Comparison of ENCODE assay signal across 9 mouse cellular contexts in genomic region chr2:68408271-68408980, GRCm38 (mm10).
DNase-seq lines count a peak whose midpoint lies in the region; ATAC-seq and TF ChIP-seq lines count a peak whose summit lies in the region.
"Had no signal": no experiment of that assay in that cellular context is flagged by ENCODE, and none has a peak within 500 bp of the region (broad histone marks: within the 10 kb centered on the region; RNA-seq: fewer than 3 reads in every experiment).

No protein-coding gene starts in this region.

- ATAC-seq in hindbrain, embryonic 11.5 days (ENCODE audit: low FRiP score), result no peak
- ATAC-seq in intestine, embryonic 15.5 days, result peak; percentile 54

- peak overlapping the region; percentile 76 for H3K27ac ChIP-seq in hindbrain, embryonic 10.5 days
- no peak overlapping the region for H3K27ac ChIP-seq in hindbrain, embryonic 11.5 days (ENCODE audit: low read depth, low read length)
- H3K27ac ChIP-seq in embryonic facial prominence, embryonic 10.5 days (replicated peaks), result peak overlapping the region; percentile 65; the same call in 1 of the 2 replicates
- H3K27ac ChIP-seq in intestine, embryonic 15.5 days, result peak overlapping the region; percentile 37; the same call in 1 of the 2 replicates

- peaks cover 62% of the 10 kb centered on the region for H3K4me1 ChIP-seq in hindbrain, embryonic 10.5 days (replicated peaks)
- H3K4me1 ChIP-seq in hindbrain, embryonic 11.5 days (replicated peaks; ENCODE audit: control insufficient read depth, insufficient read depth, low read length), result peaks cover 18% of the 10 kb centered on the region
- H3K4me1 ChIP-seq in embryonic facial prominence, embryonic 10.5 days, result peaks cover 52% of the 10 kb centered on the region
- peaks cover 37% of the 10 kb centered on the region for H3K4me1 ChIP-seq in intestine, embryonic 15.5 days (replicated peaks)

- DNase-seq in hindbrain, embryonic 10.5 days (ENCODE audit: low spot score), result peak; percentile 16
- no peak for DNase-seq in hindbrain, embryonic 11.5 days (ENCODE audit: low spot score)
- peak; percentile 58 for DNase-seq in brain, embryonic 14.5 days (ENCODE audit: low read depth)
- DNase-seq in embryonic facial prominence, embryonic 10.5 days (ENCODE audit: low spot score), result peak; percentile 36
- no peak for DNase-seq in layer of hippocampus, postnatal 25 days (ENCODE audit: extremely low spot score in 1 of 2, low spot score in 1 of 2)
- no peak for DNase-seq in right cerebral cortex, postnatal 4 days
- no peak for DNase-seq in testis, postnatal 10 days (ENCODE audit: low spot score)

- H3K36me3 ChIP-seq in hindbrain, embryonic 10.5 days, result 0 out of 2 replicates have a peak, but pooled peaks cover 5% of the 10 kb centered on the region
- H3K36me3 ChIP-seq in hindbrain, embryonic 11.5 days (ENCODE audit: control insufficient read depth, insufficient read depth, low read length), result no peaks in the 10 kb centered on the region
- H3K36me3 ChIP-seq in embryonic facial prominence, embryonic 10.5 days (replicated peaks), result no peaks in the 10 kb centered on the region
- no peaks in the 10 kb centered on the region for H3K36me3 ChIP-seq in intestine, embryonic 15.5 days

- no peaks in the 10 kb centered on the region for H3K9me3 ChIP-seq in hindbrain, embryonic 10.5 days
- no peaks in the 10 kb centered on the region for H3K9me3 ChIP-seq in hindbrain, embryonic 11.5 days (ENCODE audit: control insufficient read depth, low read length)
- H3K9me3 ChIP-seq in embryonic facial prominence, embryonic 10.5 days, result no peaks in the 10 kb centered on the region
- no peaks in the 10 kb centered on the region for H3K9me3 ChIP-seq in intestine, embryonic 15.5 days

- no peaks in the 10 kb centered on the region for H3K27me3 ChIP-seq in hindbrain, embryonic 10.5 days (ENCODE audit: insufficient read depth, poor library complexity, severe bottlenecking)
- no peaks in the 10 kb centered on the region for H3K27me3 ChIP-seq in hindbrain, embryonic 11.5 days (ENCODE audit: control insufficient read depth, insufficient read depth, low read length)
- H3K27me3 ChIP-seq in embryonic facial prominence, embryonic 10.5 days (replicated peaks; ENCODE audit: low read depth, poor library complexity, severe bottlenecking), result no peaks in the 10 kb centered on the region
- H3K27me3 ChIP-seq in intestine, embryonic 15.5 days (replicated peaks), result no peaks in the 10 kb centered on the region

- no peak overlapping the region for H3K9ac ChIP-seq in hindbrain, embryonic 11.5 days (ENCODE audit: low read depth, low read length)
- H3K9ac ChIP-seq in intestine, embryonic 15.5 days, result no peak overlapping the region

- no peak overlapping the region for H3K4me3 ChIP-seq in hindbrain, embryonic 10.5 days
- no peak overlapping the region for H3K4me3 ChIP-seq in hindbrain, embryonic 11.5 days (ENCODE audit: low read depth, low read length)
- no peak overlapping the region for H3K4me3 ChIP-seq in embryonic facial prominence, embryonic 10.5 days
- no peak overlapping the region for H3K4me3 ChIP-seq in intestine, embryonic 15.5 days (replicated peaks)

- no peak for TF ChIP-seq POLR2A in brain, embryonic 14.5 days (IDR thresholded peaks at IDR 0.05; ENCODE audit: borderline replicate concordance, extremely low read depth, insufficient read depth, insufficient read length, poor library complexity, severe bottlenecking)

- H3K4me2 ChIP-seq in hindbrain, embryonic 11.5 days (replicated peaks; ENCODE audit: low read depth, low read length), result no peak overlapping the region
- H3K4me2 ChIP-seq in intestine, embryonic 15.5 days (replicated peaks), result peak overlapping the region; percentile 20
- H3K4me2 ChIP-seq: liver, embryonic 11.5 days had no signal

- 67% methylated on average over 17 of the region's 17 CpGs for WGBS in hindbrain, embryonic 10.5 days
- 62% methylated on average over 17 of the region's 17 CpGs for WGBS in hindbrain, embryonic 11.5 days
- 64% methylated on average over 17 of the region's 17 CpGs for WGBS in embryonic facial prominence, embryonic 10.5 days
- 36% methylated on average over 17 of the region's 17 CpGs for WGBS in intestine, embryonic 15.5 days

- no peak for TF ChIP-seq CTCF in brain, embryonic 14.5 days (IDR thresholded peaks at IDR 0.05; ENCODE audit: borderline replicate concordance, extremely low read depth, insufficient read depth, insufficient read length)

Comparison
In these comparisons a context has a peak if more than half of its experiments do, and no peak if none do; other contexts are left out.
1. DNase-seq: peak in hindbrain, embryonic 10.5 days (single experiment), brain, embryonic 14.5 days (single experiment) and embryonic facial prominence, embryonic 10.5 days (single experiment); none in hindbrain, embryonic 11.5 days (single experiment), layer of hippocampus, postnatal 25 days (0 of 2), right cerebral cortex, postnatal 4 days (single experiment) and testis, postnatal 10 days (single experiment).